Mouse (Mus musculus) CH12.LX (cell line): ENCODE results near the gene Pxn.

Experiments used
- CTCF ChIP-seq, 2 experiments: IDR thresholded peaks in 1 of 2; conservative IDR thresholded peaks in 1 of 2; 2 replicates each; pipeline ENCODE4 v1.5.1; 2011 to 2012; ENCODE audit warnings: low read depth in 2 of 2, low read length in 2 of 2, improper control_type of control experiment in 1 of 2, inconsistent platforms in 1 of 2, mild to moderate bottlenecking in 1 of 2, moderate library complexity in 1 of 2
- EP300 ChIP-seq: IDR thresholded peaks from 2 replicates; pipeline ENCODE4 v1.6.1; 2011; ENCODE audit warnings: low read length, improper control_type of control experiment
- GABPA ChIP-seq: IDR thresholded peaks from 2 replicates; pipeline ENCODE4 v1.6.1; 2012; ENCODE audit warnings: low read depth, low read length, improper control_type of control experiment, inconsistent platforms; ENCODE audit not compliant: insufficient replicate concordance
- HCFC1 ChIP-seq: IDR thresholded peaks from 2 replicates; pipeline ENCODE4 v1.6.1; 2012; ENCODE audit warnings: low read depth, mild to moderate bottlenecking, inconsistent platforms, low read length, improper control_type of control experiment
- KAT2A ChIP-seq: IDR thresholded peaks from 2 replicates; pipeline ENCODE4 v1.6.1; 2012; ENCODE audit warnings: low read length, improper control_type of control experiment, inconsistent platforms; ENCODE audit not compliant: insufficient replicate concordance
- MAFK ChIP-seq: IDR thresholded peaks from 2 replicates; pipeline ENCODE4 v1.6.1; 2011; ENCODE audit warnings: low read length, improper control_type of control experiment; ENCODE audit not compliant: insufficient replicate concordance
- MAX ChIP-seq: IDR thresholded peaks from 2 replicates; pipeline ENCODE4 v1.6.1; 2011; ENCODE audit warnings: low read length, improper control_type of control experiment
- NELFE ChIP-seq: IDR thresholded peaks from 2 replicates; pipeline ENCODE4 v1.6.1; 2011; ENCODE audit warnings: low read depth, low read length, improper control_type of control experiment
- POLR2A ChIP-seq: IDR thresholded peaks from 2 replicates; pipeline ENCODE4 v1.6.1; 2011; ENCODE audit warnings: low read depth, mild to moderate bottlenecking, improper control_type of control experiment, low read length
- POLR2AphosphoS2 ChIP-seq: IDR thresholded peaks from 2 replicates; pipeline ENCODE4 v1.6.1; 2011; ENCODE audit warnings: low read depth, low read length, improper control_type of control experiment
- RCOR1 ChIP-seq: conservative IDR thresholded peaks from 2 replicates; pipeline ENCODE4 v1.6.1; 2012; ENCODE audit warnings: low read depth, mild to moderate bottlenecking, inconsistent platforms, low read length, improper control_type of control experiment
- SIN3A ChIP-seq: IDR thresholded peaks from 2 replicates; pipeline ENCODE4 v1.6.1; 2012; ENCODE audit warnings: low read length, improper control_type of control experiment, inconsistent platforms
- TCF12 ChIP-seq: IDR thresholded peaks from 2 replicates; pipeline ENCODE4 v1.6.1; 2014; ENCODE audit warnings: low read depth, mild to moderate bottlenecking, inconsistent platforms, low read length, improper control_type of control experiment
- UBTF ChIP-seq: IDR thresholded peaks from 2 replicates; pipeline ENCODE4 v1.6.1; 2012; ENCODE audit warnings: low read depth, mild to moderate bottlenecking, inconsistent platforms, low read length, improper control_type of control experiment, moderate library complexity

DNA sequence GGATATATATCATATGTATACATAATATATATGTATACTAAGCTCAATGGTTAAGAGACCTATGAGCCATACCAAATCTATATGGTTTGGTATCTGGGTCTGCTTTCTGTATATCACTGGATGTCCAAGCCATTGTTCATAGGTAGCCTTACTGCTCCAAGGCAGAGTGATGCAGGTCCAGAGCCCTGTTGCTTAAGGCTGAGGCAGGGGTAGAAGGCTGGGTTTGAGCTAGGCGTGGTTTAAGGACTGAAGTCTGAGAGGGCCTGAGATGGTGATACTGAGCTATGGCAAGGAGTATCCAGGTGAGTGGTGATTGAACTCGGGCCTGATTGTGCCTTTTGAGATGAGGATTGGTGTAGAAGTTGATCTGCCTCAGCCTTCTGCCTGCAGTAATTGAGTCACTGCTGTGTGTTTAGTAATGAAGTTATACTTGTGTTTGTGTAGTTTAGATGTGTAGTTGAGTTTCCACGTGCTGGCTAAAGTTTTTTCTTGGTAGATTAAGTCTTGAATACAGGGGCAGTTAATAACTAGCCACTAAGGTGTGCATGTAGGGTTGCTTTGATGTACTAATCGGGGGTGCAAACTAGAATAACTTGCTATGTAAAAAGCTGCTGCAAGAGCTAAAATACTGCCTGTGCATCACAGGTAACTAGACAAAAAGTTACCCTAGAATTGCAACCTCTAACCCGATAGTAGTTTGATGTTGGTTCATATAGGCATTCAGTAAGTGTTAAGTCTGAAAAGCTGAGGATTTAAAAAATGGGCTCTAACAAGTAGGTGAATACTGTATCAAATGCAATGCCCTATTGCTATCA lies 57.5 kb downstream of the Pxn start:
- 0 out of 2 replicates have a peak, but pooled peaks have one; percentile 12 for TF ChIP-seq KAT2A
- no peak for TF ChIP-seq CTCF (conservative IDR thresholded peaks at IDR 0.05 in 1 of 2, IDR thresholded peaks at IDR 0.05 in 1 of 2; ENCODE audit: low read depth in 2 of 2, low read length in 2 of 2)
- TF ChIP-seq POLR2A: no peak; the same call in none of the 2 replicates
- no peak for TF ChIP-seq TCF12
- no peak for TF ChIP-seq GABPA
- TF ChIP-seq MAFK: 0 out of 2 replicates have a peak, but pooled peaks have one; percentile 44
- TF ChIP-seq UBTF: no peak
- TF ChIP-seq HCFC1: no peak; the same call in 1 of the 2 replicates
- TF ChIP-seq POLR2AphosphoS2: peak; percentile 98
- TF ChIP-seq EP300: no peak
- peak; percentile 61; the same call in 1 of the 2 replicates for TF ChIP-seq MAX
- TF ChIP-seq SIN3A: no peak
- TF ChIP-seq RCOR1: peak; percentile 44; the same call in 1 of the 2 replicates
- no peak for TF ChIP-seq NELFE
